Comparison of ENCODE assay signal across 9 mouse cellular contexts in genomic region chr7:45920583-45921241, GRCm38 (mm10). TPM values are rescaled to one million over a fixed set of nuclear protein-coding genes. Genes with fewer than 3 reads are reported as not detected.
DNase-seq lines count a peak whose midpoint lies in the region; ATAC-seq and TF ChIP-seq lines count a peak whose summit lies in the region.
"Had no signal": no experiment of that assay in that cellular context is flagged by ENCODE, and none has a peak within 500 bp of the region (broad histone marks: within the 10 kb centered on the region; RNA-seq: fewer than 3 reads in every experiment).

No protein-coding gene starts in this region.

- no peaks in the 10 kb centered on the region; the same call in 1 of the 2 replicates for H3K36me3 ChIP-seq in kidney, embryonic 14.5 days (ENCODE audit: control insufficient read depth, insufficient read depth, low read length)
- H3K36me3 ChIP-seq in embryonic facial prominence, embryonic 12.5 days: peaks cover 3% of the 10 kb centered on the region; the same call in 1 of the 2 replicates
- H3K36me3 ChIP-seq in hindbrain, postnatal 0 days (ENCODE audit: insufficient read depth, low read length): no peaks in the 10 kb centered on the region
- H3K36me3 ChIP-seq in forebrain, embryonic 15.5 days: no peaks in the 10 kb centered on the region

- no peak for DNase-seq in kidney, postnatal 36 days
- peak; percentile 42 for DNase-seq in CD4-positive helper T cell, adult 2 months (ENCODE audit: low read depth, low spot score)
- no peak for DNase-seq in hindbrain, postnatal 0 days (ENCODE audit: low spot score)
- DNase-seq in naive thymus-derived CD4-positive, alpha-beta T cell, adult 2 months (ENCODE audit: low read depth): peak; percentile 30

- H3K4me1 ChIP-seq in kidney, embryonic 14.5 days (ENCODE audit: control insufficient read depth, insufficient read depth, low read length): peaks cover 63% of the 10 kb centered on the region
- peaks cover 55% of the 10 kb centered on the region for H3K4me1 ChIP-seq in embryonic facial prominence, embryonic 12.5 days
- peaks cover 21% of the 10 kb centered on the region for H3K4me1 ChIP-seq in hindbrain, postnatal 0 days (ENCODE audit: insufficient read depth, low read length)
- peaks cover 43% of the 10 kb centered on the region for H3K4me1 ChIP-seq in forebrain, embryonic 15.5 days

- H3K27me3 ChIP-seq in kidney, embryonic 14.5 days (ENCODE audit: control insufficient read depth, insufficient read depth, low read length): no peaks in the 10 kb centered on the region
- H3K27me3 ChIP-seq in embryonic facial prominence, embryonic 12.5 days: no peaks in the 10 kb centered on the region
- H3K27me3 ChIP-seq in hindbrain, postnatal 0 days (ENCODE audit: insufficient read depth, low read length): no peaks in the 10 kb centered on the region
- no peaks in the 10 kb centered on the region for H3K27me3 ChIP-seq in forebrain, embryonic 15.5 days

- peak overlapping the region; percentile 46 for H3K4me3 ChIP-seq in kidney, embryonic 14.5 days (ENCODE audit: low read length)
- H3K4me3 ChIP-seq in embryonic facial prominence, embryonic 12.5 days: peak overlapping the region; percentile 38
- peak overlapping the region; percentile 7; the same call in 1 of the 2 replicates for H3K4me3 ChIP-seq in hindbrain, postnatal 0 days (ENCODE audit: low read length)
- no peak overlapping the region for H3K4me3 ChIP-seq in forebrain, embryonic 15.5 days

- H3K27ac ChIP-seq in kidney, embryonic 14.5 days (ENCODE audit: low read depth, low read length): peak overlapping the region; percentile 89
- peak overlapping the region; percentile 78 for H3K27ac ChIP-seq in embryonic facial prominence, embryonic 12.5 days
- no peak overlapping the region for H3K27ac ChIP-seq in hindbrain, postnatal 0 days
- H3K27ac ChIP-seq in forebrain, embryonic 15.5 days (replicated peaks): no peak overlapping the region

- no peak for ATAC-seq in kidney, embryonic 14.5 days (ENCODE audit: low FRiP score, low TSS enrichment)
- no peak for ATAC-seq in embryonic facial prominence, embryonic 12.5 days (ENCODE audit: insufficient number of reproducible peaks, insufficient read depth, low FRiP score, low TSS enrichment)
- no peak for ATAC-seq in hindbrain, postnatal 0 days
- no peak for ATAC-seq in megakaryocyte-erythroid progenitor cell, adult 5-6 weeks (replicated peaks; ENCODE audit: low FRiP score, low TSS enrichment, poor library complexity, severe bottlenecking)
- ATAC-seq in forebrain, embryonic 15.5 days (replicated peaks): no peak

- H3K9me3 ChIP-seq in kidney, embryonic 14.5 days (ENCODE audit: control insufficient read depth, low read length): 0 out of 2 replicates have a peak, but pooled peaks cover 4% of the 10 kb centered on the region
- H3K9me3 ChIP-seq in embryonic facial prominence, embryonic 12.5 days: no peaks in the 10 kb centered on the region
- H3K9me3 ChIP-seq in hindbrain, postnatal 0 days (ENCODE audit: low read length): no peaks in the 10 kb centered on the region
- H3K9me3 ChIP-seq in forebrain, embryonic 15.5 days: no peaks in the 10 kb centered on the region

- no peak for TF ChIP-seq CTCF in hindbrain, postnatal 0 days (IDR thresholded peaks at IDR 0.05; ENCODE audit: low read depth)

- peak overlapping the region; percentile 65 for H3K9ac ChIP-seq in kidney, embryonic 14.5 days (ENCODE audit: low read depth, low read length)
- peak overlapping the region; percentile 46 for H3K9ac ChIP-seq in embryonic facial prominence, embryonic 12.5 days
- no peak overlapping the region for H3K9ac ChIP-seq in hindbrain, postnatal 0 days (replicated peaks; ENCODE audit: low read length)
- no peak overlapping the region for H3K9ac ChIP-seq in forebrain, embryonic 15.5 days (replicated peaks)

- peak overlapping the region; percentile 50 for H3K4me2 ChIP-seq in kidney, embryonic 14.5 days (replicated peaks; ENCODE audit: low read depth, low read length)
- H3K4me2 ChIP-seq in embryonic facial prominence, embryonic 12.5 days (replicated peaks): peak overlapping the region; percentile 45
- H3K4me2 ChIP-seq in hindbrain, postnatal 0 days (ENCODE audit: low read depth, low read length): peak overlapping the region; percentile 28; the same call in 1 of the 2 replicates
- no peak overlapping the region for H3K4me2 ChIP-seq in forebrain, embryonic 15.5 days (replicated peaks)

- 30% methylated on average over 9 of the region's 9 CpGs for WGBS in kidney, embryonic 14.5 days
- WGBS in embryonic facial prominence, embryonic 12.5 days: 42% methylated on average over 9 of the region's 9 CpGs
- 52% methylated on average over 9 of the region's 9 CpGs for WGBS in hindbrain, postnatal 0 days
- 62% methylated on average over 9 of the region's 9 CpGs for WGBS in forebrain, embryonic 15.5 days

RNA-seq across cellular contexts. Expression of gene Emp3, which starts 0.5 kb away (rescaled TPM):
- polyA plus RNA-seq in kidney, embryonic 14.5 days (2014; fragmentation: Nextera tagmentation; extraction: Ambion mirVana): 171 and 182 TPM in 2 replicates
- polyA plus RNA-seq in embryonic facial prominence, embryonic 12.5 days (2016; fragmentation: Nextera tagmentation; extraction: Ambion mirVana): 78.5 and 84.9 TPM in 2 replicates
- total RNA-seq in hindbrain, postnatal 0 days (2014; rRNA removed): 4.9 and 15.3 TPM in 2 replicates
- polyA plus RNA-seq in hindbrain, postnatal 0 days (2015; fragmentation: Nextera tagmentation; extraction: Ambion mirVana): 33.4 and 45.2 TPM in 2 replicates
- total RNA-seq in megakaryocyte-erythroid progenitor cell, adult 5-6 weeks (2014; fragmentation: Nextera tagmentation): 167 and 180 TPM in 2 replicates
- 109 and 112 TPM in 2 replicates for total RNA-seq in megakaryocyte-erythroid progenitor cell, adult 5-6 weeks (2017)
- polyA plus RNA-seq in forebrain, embryonic 15.5 days (2015; fragmentation: Nextera tagmentation; extraction: Ambion mirVana): 17.2 and 18.5 TPM in 2 replicates

RNA-seq across cellular contexts. Expression of gene Ccdc114, which starts 3.2 kb away (rescaled TPM):
- 8.0 and 10.0 TPM in 2 replicates for polyA plus RNA-seq in kidney, embryonic 14.5 days (2014; fragmentation: Nextera tagmentation; extraction: Ambion mirVana)
- polyA plus RNA-seq in embryonic facial prominence, embryonic 12.5 days (2016; fragmentation: Nextera tagmentation; extraction: Ambion mirVana): 3.8 and 4.2 TPM in 2 replicates
- total RNA-seq in hindbrain, postnatal 0 days (2014; rRNA removed): 6.8 and 7.5 TPM in 2 replicates
- 7.8 and 10.6 TPM in 2 replicates for polyA plus RNA-seq in hindbrain, postnatal 0 days (2015; fragmentation: Nextera tagmentation; extraction: Ambion mirVana)
- total RNA-seq in megakaryocyte-erythroid progenitor cell, adult 5-6 weeks (2014; fragmentation: Nextera tagmentation): 2.3 and 5.3 TPM in 2 replicates
- 4.1 and 4.6 TPM in 2 replicates for total RNA-seq in megakaryocyte-erythroid progenitor cell, adult 5-6 weeks (2017)
- 2.5 and 4.9 TPM in 2 replicates for polyA plus RNA-seq in forebrain, embryonic 15.5 days (2015; fragmentation: Nextera tagmentation; extraction: Ambion mirVana)

RNA-seq across cellular contexts. Expression of gene Tmem143, which starts 24.0 kb away (rescaled TPM):
- 4.5 and 5.0 TPM in 2 replicates for polyA plus RNA-seq in kidney, embryonic 14.5 days (2014; fragmentation: Nextera tagmentation; extraction: Ambion mirVana)
- 5.7 and 6.5 TPM in 2 replicates for polyA plus RNA-seq in embryonic facial prominence, embryonic 12.5 days (2016; fragmentation: Nextera tagmentation; extraction: Ambion mirVana)
- 39.2 and 48.8 TPM in 2 replicates for total RNA-seq in hindbrain, postnatal 0 days (2014; rRNA removed)
- 4.6 and 6.8 TPM in 2 replicates for polyA plus RNA-seq in hindbrain, postnatal 0 days (2015; fragmentation: Nextera tagmentation; extraction: Ambion mirVana)
- total RNA-seq in megakaryocyte-erythroid progenitor cell, adult 5-6 weeks (2014; fragmentation: Nextera tagmentation): 9.1 and 10.3 TPM in 2 replicates
- total RNA-seq in megakaryocyte-erythroid progenitor cell, adult 5-6 weeks (2017): 7.3 and 11.3 TPM in 2 replicates
- polyA plus RNA-seq in forebrain, embryonic 15.5 days (2015; fragmentation: Nextera tagmentation; extraction: Ambion mirVana): 4.8 and 5.7 TPM in 2 replicates

RNA-seq across cellular contexts. Expression of gene Syngr4, which starts 24.2 kb away (rescaled TPM):
- 0.90 and 2.1 TPM in 2 replicates for polyA plus RNA-seq in kidney, embryonic 14.5 days (2014; fragmentation: Nextera tagmentation; extraction: Ambion mirVana)
- polyA plus RNA-seq in embryonic facial prominence, embryonic 12.5 days (2016; fragmentation: Nextera tagmentation; extraction: Ambion mirVana): 0.33 and 0.82 TPM in 2 replicates
- total RNA-seq in hindbrain, postnatal 0 days (2014; rRNA removed): not detected in 2 replicates
- polyA plus RNA-seq in hindbrain, postnatal 0 days (2015; fragmentation: Nextera tagmentation; extraction: Ambion mirVana): 0.19 and 0.51 TPM in 2 replicates
- total RNA-seq in megakaryocyte-erythroid progenitor cell, adult 5-6 weeks (2014; fragmentation: Nextera tagmentation): not detected in 2 replicates
- not detected in 2 replicates for total RNA-seq in megakaryocyte-erythroid progenitor cell, adult 5-6 weeks (2017)
- 0.33 TPM in 1 of 2 replicates, not detected in the other for polyA plus RNA-seq in forebrain, embryonic 15.5 days (2015; fragmentation: Nextera tagmentation; extraction: Ambion mirVana)
- total RNA-seq: neutrophil, adult 5-6 weeks had no signal

RNA-seq across cellular contexts. Expression of gene Grin2d, which starts 42.5 kb away (rescaled TPM):
- polyA plus RNA-seq in kidney, embryonic 14.5 days (2014; fragmentation: Nextera tagmentation; extraction: Ambion mirVana): 0.28 and 0.37 TPM in 2 replicates
- polyA plus RNA-seq in embryonic facial prominence, embryonic 12.5 days (2016; fragmentation: Nextera tagmentation; extraction: Ambion mirVana): 0.56 and 0.64 TPM in 2 replicates
- total RNA-seq in hindbrain, postnatal 0 days (2014; rRNA removed): 37.8 and 44.9 TPM in 2 replicates
- polyA plus RNA-seq in hindbrain, postnatal 0 days (2015; fragmentation: Nextera tagmentation; extraction: Ambion mirVana): 4.1 and 4.4 TPM in 2 replicates
- total RNA-seq in megakaryocyte-erythroid progenitor cell, adult 5-6 weeks (2014; fragmentation: Nextera tagmentation): 0.92 TPM in 1 of 2 replicates, not detected in the other
- 0.23 TPM in 1 of 2 replicates, not detected in the other for total RNA-seq in megakaryocyte-erythroid progenitor cell, adult 5-6 weeks (2017)
- polyA plus RNA-seq in forebrain, embryonic 15.5 days (2015; fragmentation: Nextera tagmentation; extraction: Ambion mirVana): 0.84 and 0.92 TPM in 2 replicates
- total RNA-seq: neutrophil, adult 5-6 weeks had no signal

Comparison
In these comparisons a context has a peak if more than half of its experiments do, and no peak if none do; other contexts are left out.
1. H3K27ac ChIP-seq: peak in kidney, embryonic 14.5 days (single experiment) and embryonic facial prominence, embryonic 12.5 days (single experiment); none in hindbrain, postnatal 0 days (single experiment) and forebrain, embryonic 15.5 days (single experiment).
2. H3K9ac ChIP-seq: peak in kidney, embryonic 14.5 days (single experiment) and embryonic facial prominence, embryonic 12.5 days (single experiment); none in hindbrain, postnatal 0 days (single experiment) and forebrain, embryonic 15.5 days (single experiment).
3. DNase-seq: peak in CD4-positive helper T cell, adult 2 months (single experiment) and naive thymus-derived CD4-positive, alpha-beta T cell, adult 2 months (single experiment); none in kidney, postnatal 36 days (0 of 2) and hindbrain, postnatal 0 days (single experiment).